Mouse (Mus musculus): Measurements from ENCODE around the gene Tnfsf8. TPM values are rescaled to one million over a fixed set of nuclear protein-coding genes. Genes with fewer than 3 reads are reported as not detected.
A peak's percentile ranks its signal among the peaks of the same experiment; 100 is the strongest.

Tnfsf8 gene
- polyA plus RNA-seq, 1 experiment = not detected

DNA sequence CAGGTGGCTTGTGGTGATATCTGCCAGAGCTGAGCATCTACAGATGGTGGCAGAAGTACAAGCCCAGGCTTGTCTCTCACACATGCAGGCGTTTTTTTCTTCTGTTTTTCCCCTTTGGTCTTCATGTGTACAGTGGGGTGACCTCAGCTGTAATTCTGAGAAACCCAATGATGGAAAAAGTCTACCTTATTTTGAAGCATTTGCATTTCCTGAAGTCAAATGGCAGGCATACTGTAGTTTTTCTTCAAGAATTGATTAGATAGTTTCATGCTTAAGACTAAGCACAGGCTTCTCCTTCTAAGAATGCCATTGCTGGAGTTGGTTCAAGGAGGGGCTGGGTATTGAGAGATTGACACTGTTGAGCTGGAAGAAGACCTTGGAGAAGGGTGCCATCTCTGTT is 18.9 kb downstream of the Tnfsf8 start:
- Histone ChIP-seq H3K79me3 (ENCODE audit: low read depth) (no peaks in the 10 kb centered on the region), H3K27me3 (ENCODE audit: control insufficient read depth, insufficient read depth, insufficient read length) (no peaks in the 10 kb centered on the region), H3ac (ENCODE audit: control insufficient read depth, insufficient read length, low read depth) (no peak overlapping the region), H3K79me2 (ENCODE audit: control insufficient read depth, insufficient read depth) (no peaks in the 10 kb centered on the region), H3K4me3 (ENCODE audit: insufficient read depth, poor library complexity, severe bottlenecking) (no peak overlapping the region), H3K36me3 (ENCODE audit: control insufficient read depth, insufficient read depth) (no peaks in the 10 kb centered on the region)
- TF ChIP-seq FOSL1 (IDR thresholded peaks at IDR 0.05; ENCODE audit: insufficient read depth, low read length, poor library complexity, severe bottlenecking) (no peak), CEBPB (IDR thresholded peaks at IDR 0.05; ENCODE audit: low read depth) (no peak), MYOD1 (IDR thresholded peaks at IDR 0.05; ENCODE audit: control insufficient read depth, insufficient read length, low read depth) (no peak), MYOG (IDR thresholded peaks at IDR 0.05; ENCODE audit: control insufficient read depth, extremely low read depth, insufficient read length) (no peak), MAX (IDR thresholded peaks at IDR 0.05) (no peak), USF1 (IDR thresholded peaks at IDR 0.05; ENCODE audit: low read depth) (no peak), CTCF (IDR thresholded peaks at IDR 0.05; ENCODE audit: control insufficient read depth, insufficient read depth, insufficient read length) (no peak)

DNA sequence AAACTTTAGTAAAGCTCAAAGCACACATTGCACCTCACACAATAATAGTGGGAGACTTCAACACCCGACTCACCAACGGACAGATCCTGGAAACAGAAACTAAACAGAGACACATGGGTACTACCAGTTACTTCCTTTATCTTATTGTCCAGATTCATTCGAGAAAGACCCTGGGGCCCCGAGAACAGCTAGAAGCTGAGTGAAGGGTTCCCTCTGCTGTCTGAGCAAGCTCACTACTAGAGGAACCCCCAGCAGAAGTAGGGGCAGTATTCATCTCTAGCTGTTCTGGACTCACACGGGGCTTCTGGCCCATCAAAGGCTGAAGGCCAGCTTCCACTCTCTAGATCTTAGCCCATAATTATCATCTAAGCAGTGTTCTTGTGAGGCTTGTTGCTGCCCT is 20.7 kb downstream of the Tnfsf8 start:
- TF ChIP-seq CTCF (IDR thresholded peaks at IDR 0.05; ENCODE audit: control insufficient read depth, insufficient read depth, insufficient read length) (peak; percentile 28), FOSL1 (IDR thresholded peaks at IDR 0.05; ENCODE audit: insufficient read depth, low read length, poor library complexity, severe bottlenecking) (no peak), USF1 (IDR thresholded peaks at IDR 0.05; ENCODE audit: low read depth) (no peak)
- H3K79me3 ChIP-seq (ENCODE audit: low read depth) = no peaks in the 10 kb centered on the region
- H3K79me2 ChIP-seq (ENCODE audit: control insufficient read depth, insufficient read depth) = no peaks in the 10 kb centered on the region
- H3K4me3 ChIP-seq (ENCODE audit: insufficient read depth, poor library complexity, severe bottlenecking) = no peak overlapping the region
- no peaks in the 10 kb centered on the region for H3K36me3 ChIP-seq (ENCODE audit: control insufficient read depth, insufficient read depth)
- no peaks in the 10 kb centered on the region for H3K27me3 ChIP-seq (ENCODE audit: control insufficient read depth, insufficient read depth, insufficient read length)
- no peak overlapping the region for H3ac ChIP-seq (ENCODE audit: control insufficient read depth, insufficient read length, low read depth)

DNA sequence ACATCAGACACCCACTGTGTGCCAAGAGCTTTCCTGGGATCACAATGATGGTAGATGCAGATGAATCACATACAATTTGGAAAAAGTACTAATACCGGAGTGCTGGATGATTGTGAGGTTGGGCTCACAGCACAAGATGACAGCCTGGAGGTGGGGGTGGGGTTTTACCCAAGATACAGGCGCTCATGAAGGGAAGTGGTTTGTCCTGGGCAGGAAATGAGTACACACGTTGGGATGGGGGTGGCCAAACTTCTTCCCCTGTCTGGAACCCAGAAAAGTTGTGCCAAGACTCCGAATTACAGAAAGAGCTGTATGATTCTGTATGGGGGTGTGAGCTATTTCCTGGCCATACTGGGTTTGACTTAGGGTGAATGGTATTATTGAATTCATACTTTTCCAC is 38.0 kb downstream of the Tnfsf8 start:
- Histone ChIP-seq H3K79me2 (ENCODE audit: control insufficient read depth, insufficient read depth) (no peaks in the 10 kb centered on the region), H3K4me3 (ENCODE audit: insufficient read depth, poor library complexity, severe bottlenecking) (no peak overlapping the region), H3K36me3 (ENCODE audit: control insufficient read depth, insufficient read depth) (no peaks in the 10 kb centered on the region), H3K79me3 (ENCODE audit: low read depth) (no peaks in the 10 kb centered on the region), H3K27me3 (ENCODE audit: control insufficient read depth, insufficient read depth, insufficient read length) (no peaks in the 10 kb centered on the region), H3ac (ENCODE audit: control insufficient read depth, insufficient read length, low read depth) (no peak overlapping the region)
- no peak for TF ChIP-seq MYOG (IDR thresholded peaks at IDR 0.05; ENCODE audit: control insufficient read depth, extremely low read depth, insufficient read length)
- TF ChIP-seq USF1 (IDR thresholded peaks at IDR 0.05; ENCODE audit: low read depth) = no peak
- no peak for TF ChIP-seq MYOD1 (IDR thresholded peaks at IDR 0.05; ENCODE audit: control insufficient read depth, insufficient read length, low read depth)
- no peak for TF ChIP-seq MAX (IDR thresholded peaks at IDR 0.05)
- no peak for TF ChIP-seq CEBPB (IDR thresholded peaks at IDR 0.05; ENCODE audit: low read depth)
- TF ChIP-seq FOSL1 (IDR thresholded peaks at IDR 0.05; ENCODE audit: insufficient read depth, low read length, poor library complexity, severe bottlenecking) = no peak
- no peak for TF ChIP-seq CTCF (IDR thresholded peaks at IDR 0.05; ENCODE audit: control insufficient read depth, insufficient read depth, insufficient read length)

DNA sequence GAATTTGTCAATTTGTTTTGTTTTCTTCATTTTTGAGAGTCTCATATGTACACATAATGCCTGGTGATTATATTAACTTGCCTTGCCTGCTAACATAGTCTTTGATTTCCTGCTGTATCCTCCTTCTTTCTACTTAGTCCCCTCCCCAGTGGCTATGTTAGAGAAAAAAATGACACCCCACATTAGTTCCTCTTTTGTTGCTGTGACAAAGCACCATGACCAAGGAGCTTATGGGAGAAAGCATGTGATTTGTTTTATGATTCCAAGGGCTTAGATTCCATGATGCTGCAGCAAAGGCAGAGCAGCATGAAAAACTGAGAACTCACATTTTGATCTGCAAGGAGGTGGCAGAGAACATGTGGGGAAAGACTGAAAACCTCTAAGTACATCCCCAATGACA is 43.6 kb downstream of the Tnfsf8 start:
- Histone ChIP-seq H3K27me3 (ENCODE audit: control insufficient read depth, insufficient read depth, insufficient read length) (no peaks in the 10 kb centered on the region), H3K36me3 (ENCODE audit: control insufficient read depth, insufficient read depth) (no peaks in the 10 kb centered on the region), H3ac (ENCODE audit: control insufficient read depth, insufficient read length, low read depth) (no peak overlapping the region), H3K79me3 (ENCODE audit: low read depth) (no peaks in the 10 kb centered on the region), H3K4me3 (ENCODE audit: insufficient read depth, poor library complexity, severe bottlenecking) (no peak overlapping the region), H3K79me2 (ENCODE audit: control insufficient read depth, insufficient read depth) (no peaks in the 10 kb centered on the region)
- TF ChIP-seq MYOG (IDR thresholded peaks at IDR 0.05; ENCODE audit: control insufficient read depth, extremely low read depth, insufficient read length) (no peak), FOSL1 (IDR thresholded peaks at IDR 0.05; ENCODE audit: insufficient read depth, low read length, poor library complexity, severe bottlenecking) (no peak), USF1 (IDR thresholded peaks at IDR 0.05; ENCODE audit: low read depth) (no peak), CEBPB (IDR thresholded peaks at IDR 0.05; ENCODE audit: low read depth) (no peak), MAX (IDR thresholded peaks at IDR 0.05) (no peak)

DNA sequence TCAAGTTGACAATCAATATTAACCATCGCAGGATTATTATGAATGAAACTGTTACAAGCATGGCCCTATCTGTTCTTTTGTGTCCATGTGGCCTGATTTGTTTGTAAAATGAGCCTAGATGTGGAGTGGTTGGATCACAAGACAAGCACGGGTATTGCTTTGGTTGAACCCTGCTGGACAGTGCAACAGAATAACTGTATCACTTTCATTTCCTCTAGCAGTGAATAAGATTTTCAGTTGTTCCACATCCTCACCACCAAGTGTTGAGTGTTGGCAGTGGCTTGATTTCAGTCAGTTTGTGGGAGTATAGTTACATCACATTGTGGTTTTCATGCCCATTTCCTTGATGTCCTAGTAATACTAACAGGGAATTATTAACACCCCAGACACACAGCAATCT is 45.5 kb downstream of the Tnfsf8 start:
- no peaks in the 10 kb centered on the region for H3K27me3 ChIP-seq (ENCODE audit: control insufficient read depth, insufficient read depth, insufficient read length)
- H3ac ChIP-seq (ENCODE audit: control insufficient read depth, insufficient read length, low read depth) = no peak overlapping the region
- no peaks in the 10 kb centered on the region for H3K79me3 ChIP-seq (ENCODE audit: low read depth)
- no peaks in the 10 kb centered on the region for H3K79me2 ChIP-seq (ENCODE audit: control insufficient read depth, insufficient read depth)
- H3K4me3 ChIP-seq (ENCODE audit: insufficient read depth, poor library complexity, severe bottlenecking) = no peak overlapping the region
- TF ChIP-seq MYOG (IDR thresholded peaks at IDR 0.05; ENCODE audit: control insufficient read depth, extremely low read depth, insufficient read length) (no peak), CEBPB (IDR thresholded peaks at IDR 0.05; ENCODE audit: low read depth) (no peak), MAX (IDR thresholded peaks at IDR 0.05) (no peak), MYOD1 (IDR thresholded peaks at IDR 0.05; ENCODE audit: control insufficient read depth, insufficient read length, low read depth) (no peak), CTCF (IDR thresholded peaks at IDR 0.05; ENCODE audit: control insufficient read depth, insufficient read depth, insufficient read length) (no peak), FOSL1 (IDR thresholded peaks at IDR 0.05; ENCODE audit: insufficient read depth, low read length, poor library complexity, severe bottlenecking) (no peak), USF1 (IDR thresholded peaks at IDR 0.05; ENCODE audit: low read depth) (no peak)
- H3K36me3 ChIP-seq (ENCODE audit: control insufficient read depth, insufficient read depth) = no peaks in the 10 kb centered on the region

DNA sequence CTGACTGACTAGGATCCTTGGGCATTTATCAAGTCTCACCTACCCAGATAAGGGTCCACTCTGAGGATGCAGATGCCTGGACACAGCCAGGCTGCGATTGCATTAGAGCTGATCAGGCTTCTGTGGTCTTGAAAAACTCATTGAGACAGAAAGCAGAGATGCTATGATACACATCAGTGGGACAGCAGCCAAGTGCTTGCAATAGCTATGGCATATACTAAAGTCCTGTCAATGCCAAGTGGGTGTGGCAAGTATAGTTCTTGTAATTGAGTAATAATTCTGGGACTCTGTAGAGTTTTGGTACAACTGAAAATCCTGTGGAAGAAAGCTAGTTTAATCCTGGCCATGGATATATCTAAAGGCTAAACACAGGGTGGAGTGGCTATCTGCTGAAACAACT is 63.1 kb downstream of the Tnfsf8 start:
- TF ChIP-seq FOSL1 (IDR thresholded peaks at IDR 0.05; ENCODE audit: insufficient read depth, low read length, poor library complexity, severe bottlenecking) (no peak), MAX (IDR thresholded peaks at IDR 0.05) (no peak), MYOG (IDR thresholded peaks at IDR 0.05; ENCODE audit: control insufficient read depth, extremely low read depth, insufficient read length) (no peak), CEBPB (IDR thresholded peaks at IDR 0.05; ENCODE audit: low read depth) (no peak), CTCF (IDR thresholded peaks at IDR 0.05; ENCODE audit: control insufficient read depth, insufficient read depth, insufficient read length) (no peak), USF1 (IDR thresholded peaks at IDR 0.05; ENCODE audit: low read depth) (no peak), MYOD1 (IDR thresholded peaks at IDR 0.05; ENCODE audit: control insufficient read depth, insufficient read length, low read depth) (no peak)
- no peak overlapping the region for H3ac ChIP-seq (ENCODE audit: control insufficient read depth, insufficient read length, low read depth)
- no peaks in the 10 kb centered on the region for H3K36me3 ChIP-seq (ENCODE audit: control insufficient read depth, insufficient read depth)
- no peaks in the 10 kb centered on the region for H3K79me2 ChIP-seq (ENCODE audit: control insufficient read depth, insufficient read depth)
- no peak overlapping the region for H3K4me3 ChIP-seq (ENCODE audit: insufficient read depth, poor library complexity, severe bottlenecking)
- no peaks in the 10 kb centered on the region for H3K27me3 ChIP-seq (ENCODE audit: control insufficient read depth, insufficient read depth, insufficient read length)
- H3K79me3 ChIP-seq (ENCODE audit: low read depth) = no peaks in the 10 kb centered on the region
